Mouse (Mus musculus) E14TG2a.4 (cell line): ENCODE results near the gene Sfxn5.

Experiments used
- CTCF ChIP-seq: conservative IDR thresholded peaks from 2 replicates; pipeline ENCODE4 v1.5.1; 2014; ENCODE audit warnings: low read length
- NANOG ChIP-seq: IDR thresholded peaks from 2 replicates; pipeline ENCODE4 v1.6.1; 2014; ENCODE audit warnings: borderline replicate concordance, low read length, mixed read lengths
- POU5F1 ChIP-seq: IDR thresholded peaks from 2 replicates; pipeline ENCODE4 v1.6.1; 2014; ENCODE audit warnings: low read length, borderline replicate concordance

- TF ChIP-seq CTCF (no peak), POU5F1 (no peak), NANOG (no peak)
Measured at GRCm38 (mm10) chr6:85334251-85334650, 1.0 kb upstream of the Sfxn5 start.
